Mouse (Mus musculus) kidney, adult 11 months (tissue): ENCODE measurements around the gene Spata46.

Experiments
- DNase-seq: peaks from one replicate; pipeline ENCODE4 v3.0.0; 2022

Spata46 gene

GRCm38 (mm10) chr1:170343906-170344305 is 35.3 kb downstream of the Spata46 start:
- DNase-seq: peak; percentile 41

GRCm38 (mm10) chr1:170346266-170346665 is 37.7 kb downstream of the Spata46 start:
- DNase-seq: peak; percentile 70

GRCm38 (mm10) chr1:170351080-170351479 is 42.5 kb downstream of the Spata46 start:
- no peak for DNase-seq

GRCm38 (mm10) chr1:170353335-170353734 is 44.7 kb downstream of the Spata46 start:
- no peak for DNase-seq

- DNase-seq: no peak
Observed at GRCm38 (mm10) chr1:170360183-170360915, 51.7 kb downstream of the Spata46 start.
